Mouse (Mus musculus) urinary bladder, postnatal 10 days (tissue): ENCODE measurements at regions not wholly inside any gene's neighbourhood (a gene's known extent, or its start where the extent isn't known, plus 50 kb on each side); places are given as distances from the start of the nearest gene placed in this dataset.

Experiments
- DNase-seq: peaks from one replicate; pipeline ENCODE4 v3.0.0; 2022; ENCODE audit warnings: low spot score

GRCm38 (mm10) chr8:113183186-113183585, 452.2 kb upstream of the Mon1b start:
- DNase-seq: no peak

DNA sequence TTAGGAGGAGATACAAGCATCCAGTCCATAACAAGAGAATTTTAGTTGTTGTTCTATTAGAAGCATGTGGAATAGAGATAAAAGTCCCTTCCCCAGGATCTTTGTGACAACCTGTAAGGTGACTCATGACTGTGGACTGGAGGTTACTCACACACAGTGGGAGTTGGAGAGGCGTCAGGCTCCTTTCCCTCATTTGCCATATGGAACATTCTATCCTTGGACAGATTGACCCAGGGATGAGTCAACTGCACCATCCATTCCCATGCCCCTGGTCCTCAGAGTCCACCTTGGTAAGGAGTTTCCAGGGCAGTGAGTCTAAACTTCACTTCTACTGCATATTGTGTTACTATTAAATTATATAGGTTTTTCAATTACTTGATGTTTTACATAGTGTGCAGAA, 444.9 kb upstream of the Mon1b start:
- DNase-seq: no peak

DNA sequence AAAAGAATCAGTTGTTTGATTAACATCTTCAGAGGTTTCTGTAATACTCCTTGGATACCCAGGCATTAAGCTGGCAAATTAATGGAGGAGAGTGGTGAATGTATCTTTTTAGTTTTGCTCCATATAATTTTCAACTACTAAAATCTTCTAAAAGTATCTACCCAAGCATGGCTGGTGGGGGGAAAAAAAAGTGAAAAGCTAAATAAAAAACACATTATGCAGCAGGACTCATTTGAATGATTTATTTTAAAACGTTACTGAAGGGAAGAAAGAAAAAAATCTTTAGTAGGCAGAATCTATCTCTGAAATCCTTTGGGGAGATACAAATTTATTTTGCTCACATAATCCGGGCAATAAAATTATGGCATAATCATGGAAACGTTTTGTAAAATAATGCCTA, 443.9 kb upstream of the Mon1b start:
- no peak for DNase-seq
